In genomic region chr1:21097001-21097989, GRCm38 (mm10) we compare ENCODE assay signal across 18 mouse cellular contexts. TPM values are rescaled to one million over a fixed set of nuclear protein-coding genes. Genes with fewer than 3 reads are reported as not detected.
DNase-seq lines count a peak whose midpoint lies in the region; ATAC-seq lines count a peak whose summit lies in the region.
"Had no signal": no experiment of that assay in that cellular context is flagged by ENCODE, and none has a peak within 500 bp of the region (broad histone marks: within the 10 kb centered on the region; RNA-seq: fewer than 3 reads in every experiment).

No protein-coding gene starts in this region.

- H3K36me3 ChIP-seq in intestine, embryonic 16.5 days (ENCODE audit: control insufficient read depth, insufficient read depth, low read length), result no peaks in the 10 kb centered on the region
- H3K36me3 ChIP-seq in intestine, embryonic 15.5 days, result no peaks in the 10 kb centered on the region
- H3K36me3 ChIP-seq: forebrain, embryonic 15.5 days; heart, embryonic 15.5 days; hindbrain, embryonic 15.5 days had no signal

- DNase-seq in gastrocnemius, postnatal 25 days, result peak; percentile 41
- DNase-seq in gastrocnemius, postnatal 4 days (ENCODE audit: low spot score in 2 of 2), result no peak
- peak; percentile 26 for DNase-seq in ZHBTc4 (ENCODE audit: low read depth, low spot score)
- DNase-seq in spleen, postnatal 10 days (ENCODE audit: low spot score in 2 of 2), result no peak
- DNase-seq in left cerebral cortex, adult 18-20 months (ENCODE audit: low spot score in 2 of 2), result no peak
- DNase-seq: cerebellum, adult 9-10 months; embryo, embryonic 11 days; kidney, adult 18-20 months; kidney, postnatal 10 days; lung, adult 18-20 months had no signal

- no peak overlapping the region for H3K4me2 ChIP-seq in intestine, embryonic 16.5 days (ENCODE audit: low read depth, low read length)
- no peak overlapping the region for H3K4me2 ChIP-seq in intestine, embryonic 15.5 days (replicated peaks)
- H3K4me2 ChIP-seq: forebrain, embryonic 15.5 days; heart, embryonic 15.5 days; hindbrain, embryonic 15.5 days had no signal

- WGBS in intestine, embryonic 16.5 days, result 79% methylated on average over 23 of the region's 23 CpGs
- 80% methylated on average over 23 of the region's 23 CpGs for WGBS in intestine, embryonic 15.5 days

- no peak overlapping the region for H3K27ac ChIP-seq in intestine, embryonic 16.5 days (ENCODE audit: low read length)
- no peak overlapping the region for H3K27ac ChIP-seq in intestine, embryonic 15.5 days
- H3K27ac ChIP-seq: forebrain, embryonic 15.5 days; heart, embryonic 15.5 days; hindbrain, embryonic 15.5 days had no signal

- no peak overlapping the region for H3K9ac ChIP-seq in intestine, embryonic 16.5 days (ENCODE audit: low read depth, low read length)
- no peak overlapping the region for H3K9ac ChIP-seq in intestine, embryonic 15.5 days
- H3K9ac ChIP-seq: forebrain, embryonic 15.5 days; heart, embryonic 15.5 days; hindbrain, embryonic 15.5 days had no signal

- peak; percentile 48; the same call in 1 of the 2 replicates for ATAC-seq in intestine, embryonic 16.5 days
- ATAC-seq in intestine, embryonic 15.5 days, result no peak
- peak; percentile 61 for ATAC-seq in megakaryocyte-erythroid progenitor cell, adult 5-6 weeks (replicated peaks; ENCODE audit: low FRiP score, low TSS enrichment, poor library complexity, severe bottlenecking)
- ATAC-seq: forebrain, embryonic 15.5 days; Patski had no signal

- H3K4me1 ChIP-seq in intestine, embryonic 16.5 days (ENCODE audit: control insufficient read depth, insufficient read depth, low read length), result 0 out of 2 replicates have a peak, but pooled peaks cover 2% of the 10 kb centered on the region
- H3K4me1 ChIP-seq in intestine, embryonic 15.5 days (replicated peaks), result 0 out of 2 replicates have a peak, but pooled peaks cover 6% of the 10 kb centered on the region
- H3K4me1 ChIP-seq: forebrain, embryonic 15.5 days; hindbrain, embryonic 15.5 days had no signal

- no peaks in the 10 kb centered on the region for H3K27me3 ChIP-seq in intestine, embryonic 16.5 days (replicated peaks; ENCODE audit: control insufficient read depth, insufficient read depth, low read length)
- no peaks in the 10 kb centered on the region for H3K27me3 ChIP-seq in intestine, embryonic 15.5 days (replicated peaks)
- H3K27me3 ChIP-seq: forebrain, embryonic 15.5 days; heart, embryonic 15.5 days; hindbrain, embryonic 15.5 days; megakaryocyte, embryonic 14.5 days; Patski had no signal

- H3K4me3 ChIP-seq in intestine, embryonic 16.5 days (ENCODE audit: low read length), result no peak overlapping the region
- H3K4me3 ChIP-seq in intestine, embryonic 15.5 days (replicated peaks), result no peak overlapping the region
- H3K4me3 ChIP-seq: forebrain, embryonic 15.5 days; heart, embryonic 15.5 days; hindbrain, embryonic 15.5 days; megakaryocyte, embryonic 14.5 days had no signal

- no peaks in the 10 kb centered on the region; the same call in 1 of the 2 replicates for H3K9me3 ChIP-seq in intestine, embryonic 16.5 days (ENCODE audit: control insufficient read depth, low read length)
- H3K9me3 ChIP-seq in intestine, embryonic 15.5 days, result no peaks in the 10 kb centered on the region
- H3K9me3 ChIP-seq: forebrain, embryonic 15.5 days; heart, embryonic 15.5 days; hindbrain, embryonic 15.5 days; megakaryocyte, embryonic 14.5 days had no signal

RNA-seq across cellular contexts. Expression of gene Tram2, which starts 18.3 kb away (rescaled TPM):
- 1 to 10 TPM; 4.4 to 5.7 TPM for total RNA-seq in gastrocnemius, postnatal 25 days (2021)
- total RNA-seq in gastrocnemius, postnatal 4 days (2021), result 10 to 100 TPM; 20.8 to 21.6 TPM
- polyA plus RNA-seq in intestine, embryonic 16.5 days (2015; fragmentation: Nextera tagmentation; extraction: Ambion mirVana), result 5.3 and 6.3 TPM in 2 replicates
- polyA plus RNA-seq in intestine, embryonic 15.5 days (2015; fragmentation: Nextera tagmentation; extraction: Ambion mirVana), result 6.4 and 6.9 TPM in 2 replicates
- total RNA-seq in megakaryocyte-erythroid progenitor cell, adult 5-6 weeks (2014; fragmentation: Nextera tagmentation), result 1.8 and 2.9 TPM in 2 replicates
- total RNA-seq in megakaryocyte-erythroid progenitor cell, adult 5-6 weeks (2017), result 0.19 and 1.1 TPM in 2 replicates
- total RNA-seq in left cerebral cortex, adult 18-20 months (2021), result 1 to 10 TPM; 1.0 to 1.1 TPM

Comparison
In these comparisons a context has a peak if more than half of its experiments do, and no peak if none do; other contexts are left out.
1. DNase-seq: peak in gastrocnemius, postnatal 25 days (single experiment) and ZHBTc4 (single experiment); none in gastrocnemius, postnatal 4 days (0 of 2), spleen, postnatal 10 days (0 of 2) and left cerebral cortex, adult 18-20 months (0 of 2).